Mouse (Mus musculus) liver, embryonic 11.5 days (tissue): ENCODE measurements around the gene Miga1. TPM values are rescaled to one million over a fixed set of nuclear protein-coding genes. Genes with fewer than 3 reads are reported as not detected.

Experiments
- ATAC-seq: fragments of 200-750 bp; cut with Nextera tagmentation; replicated peaks from 2 replicates; pipeline ENCODE4 v1.8.0; 2017; ENCODE audit warnings: moderate number of reproducible peaks, mild to moderate bottlenecking, moderate TSS enrichment, moderate library complexity; ENCODE audit not compliant: low FRiP score
- DNase-seq: peaks from one replicate; pipeline ENCODE4 v3.0.0-alpha.2; 2017; ENCODE audit warnings: low spot score
- H3K27ac ChIP-seq: fragments of 300-500 bp; sonication (generic); 2 replicates; pipeline ENCODE4 v1.5.1; 2014; ENCODE audit warnings: mild to moderate bottlenecking, low read depth, low read length, control low read depth
- H3K27me3 ChIP-seq: fragments of 300-500 bp; sonication (generic); replicated peaks from 2 replicates; pipeline ENCODE4 v1.6.1; 2014; ENCODE audit warnings: low read length, mixed read lengths; ENCODE audit not compliant: control insufficient read depth, insufficient read depth
- H3K36me3 ChIP-seq: fragments of 300-500 bp; sonication (generic); 2 replicates; pipeline ENCODE4 v1.6.1; 2014; ENCODE audit warnings: mild to moderate bottlenecking, low read length, moderate library complexity, mixed read lengths; ENCODE audit not compliant: control insufficient read depth, insufficient read depth
- H3K4me1 ChIP-seq: fragments of 300-500 bp; sonication (generic); replicated peaks from 2 replicates; pipeline ENCODE4 v1.6.1; 2014; ENCODE audit warnings: low read length, mixed read lengths; ENCODE audit not compliant: control insufficient read depth, insufficient read depth
- H3K4me2 ChIP-seq: fragments of 300-500 bp; sonication (generic); 2 replicates; pipeline ENCODE4 v1.6.1; 2014; ENCODE audit warnings: mild to moderate bottlenecking, control low read depth, moderate library complexity
- H3K4me3 ChIP-seq: fragments of 300-500 bp; sonication (generic); 2 replicates; pipeline ENCODE4 v1.5.1; 2014; ENCODE audit warnings: low read depth, low read length, control low read depth
- H3K9ac ChIP-seq: fragments of 300-500 bp; sonication (generic); 2 replicates; pipeline ENCODE4 v1.6.1; 2014; ENCODE audit warnings: low read depth, low read length, control low read depth
- H3K9me3 ChIP-seq: fragments of 300-500 bp; sonication (generic); 2 replicates; pipeline ENCODE4 v1.6.1; 2016; ENCODE audit warnings: low read length, inconsistent platforms, mixed read lengths; ENCODE audit not compliant: control insufficient read depth
- WGBS: fragments of 180-500 bp; shearing (Covaris S2); extraction: QIAGEN DNeasy Blood & Tissue Kit; methylation state at CpG from one replicate; pipeline ENCODE4 v1.1.7; 2014; 5-methylcytosine and 5-hydroxymethylcytosine counted together
- polyA plus RNA-seq: library from polyadenylated mRNA; unstranded; fragments of >200 nt; fragmentation: Nextera tagmentation; extraction: Ambion mirVana; gene quantifications from 2 replicates; pipeline ENCODE4 v1.2.1, GENCODE M21; 2014

The Miga1 gene
- polyA plus RNA-seq: 12.4 and 12.7 TPM in 2 replicates

GRCm38 (mm10) chr3:152339862-152340557, at the start of gene Miga1:
TSS of gene Miga1 (minus strand) at chr3:152340407.
- peak within 1 kb of the TSS; percentile 89 for H3K4me3 ChIP-seq
- peak within 1 kb of the TSS; percentile 83 for H3K9ac ChIP-seq
- H3K4me2 ChIP-seq: peak within 1 kb of the TSS; percentile 79
- ATAC-seq: peak; percentile 85
- peaks cover 8% of the 10 kb centered on the region for H3K36me3 ChIP-seq
- 2% methylated on average over 54 of the region's 54 CpGs for WGBS
- H3K27ac ChIP-seq: peak within 1 kb of the TSS; percentile 43; the same call in 1 of the 2 replicates
- H3K4me1 ChIP-seq: no peaks in the 10 kb centered on the region; the same call in 1 of the 2 replicates
- no peaks in the 10 kb centered on the region for H3K27me3 ChIP-seq
- H3K9me3 ChIP-seq: no peaks in the 10 kb centered on the region
- peak; percentile 85 for DNase-seq

GRCm38 (mm10) chr3:152384106-152384505, 43.9 kb upstream of the Miga1 start:
- Histone ChIP-seq H3K4me3 (no peak overlapping the region), H3K4me2 (no peak overlapping the region), H3K9ac (no peak overlapping the region), H3K27ac (no peak overlapping the region), H3K9me3 (no peaks in the 10 kb centered on the region), H3K27me3 (no peaks in the 10 kb centered on the region), H3K36me3 (peaks cover 5% of the 10 kb centered on the region; the same call in 1 of the 2 replicates), H3K4me1 (no peaks in the 10 kb centered on the region)
- 65% methylated on average over 11 of the region's 11 CpGs for WGBS
- no peak for ATAC-seq
- DNase-seq: no peak

GRCm38 (mm10) chr3:152376063-152376462, 35.9 kb upstream of the Miga1 start:
- ATAC-seq (no peak), DNase-seq (no peak)
- H3K4me3 ChIP-seq: no peak overlapping the region
- no peak overlapping the region for H3K9ac ChIP-seq
- no peak overlapping the region for H3K27ac ChIP-seq
- H3K4me2 ChIP-seq: no peak overlapping the region
- H3K36me3 ChIP-seq: peaks cover 33% of the 10 kb centered on the region; the same call in 1 of the 2 replicates
- H3K27me3 ChIP-seq: no peaks in the 10 kb centered on the region
- WGBS: 89% methylated on average over 4 of the region's 4 CpGs
- no peaks in the 10 kb centered on the region for H3K4me1 ChIP-seq
- H3K9me3 ChIP-seq: no peaks in the 10 kb centered on the region

GRCm38 (mm10) chr3:152364181-152364580, 24.0 kb upstream of the Miga1 start:
- no peak for DNase-seq
- no peak overlapping the region for H3K4me3 ChIP-seq
- no peaks in the 10 kb centered on the region for H3K9me3 ChIP-seq
- no peaks in the 10 kb centered on the region for H3K4me1 ChIP-seq
- peaks cover 37% of the 10 kb centered on the region; the same call in 1 of the 2 replicates for H3K36me3 ChIP-seq
- no peak overlapping the region for H3K4me2 ChIP-seq
- no peak overlapping the region for H3K9ac ChIP-seq
- H3K27me3 ChIP-seq: no peaks in the 10 kb centered on the region
- 86% methylated on average over 2 of the region's 2 CpGs for WGBS
- ATAC-seq: no peak
- H3K27ac ChIP-seq: no peak overlapping the region

- no peak for ATAC-seq
- H3K4me2 ChIP-seq: no peak overlapping the region
- no peaks in the 10 kb centered on the region for H3K27me3 ChIP-seq
- no peak overlapping the region for H3K4me3 ChIP-seq
- DNase-seq: no peak
- no peak overlapping the region for H3K27ac ChIP-seq
- peaks cover 9% of the 10 kb centered on the region for H3K4me1 ChIP-seq
- H3K9ac ChIP-seq: no peak overlapping the region
- H3K36me3 ChIP-seq: peaks cover 36% of the 10 kb centered on the region; the same call in 1 of the 2 replicates
- WGBS: 84% methylated on average over 7 of the region's 7 CpGs
- no peaks in the 10 kb centered on the region for H3K9me3 ChIP-seq
Measured at GRCm38 (mm10) chr3:152359151-152359550, 18.9 kb upstream of the Miga1 start.

GRCm38 (mm10) chr3:152356751-152357150, 16.5 kb upstream of the Miga1 start:
- 91% methylated on average over 9 of the region's 9 CpGs for WGBS

GRCm38 (mm10) chr3:152355361-152355760, 15.2 kb upstream of the Miga1 start:
- Histone ChIP-seq H3K4me1 (peaks cover 20% of the 10 kb centered on the region), H3K4me2 (peak overlapping the region; percentile 31; the same call in 1 of the 2 replicates), H3K36me3 (peaks cover 15% of the 10 kb centered on the region; the same call in 1 of the 2 replicates), H3K27me3 (no peaks in the 10 kb centered on the region), H3K4me3 (no peak overlapping the region), H3K9me3 (no peaks in the 10 kb centered on the region), H3K27ac (peak overlapping the region; percentile 72; the same call in 1 of the 2 replicates), H3K9ac (0 out of 2 replicates have a peak overlapping the region, but pooled peaks have one; percentile 12)
- 32% methylated on average over 5 of the region's 5 CpGs for WGBS
- DNase-seq (no peak), ATAC-seq (peak; percentile 89)

More at GRCm38 (mm10) chr3:152356751-152357150, 16.5 kb upstream of the Miga1 start:
- Histone ChIP-seq H3K36me3 (peaks cover 24% of the 10 kb centered on the region; the same call in 1 of the 2 replicates), H3K27ac (no peak overlapping the region), H3K9me3 (no peaks in the 10 kb centered on the region), H3K4me1 (peaks cover 17% of the 10 kb centered on the region), H3K9ac (no peak overlapping the region), H3K4me3 (no peak overlapping the region), H3K27me3 (no peaks in the 10 kb centered on the region), H3K4me2 (no peak overlapping the region)
- ATAC-seq (no peak), DNase-seq (no peak)

- no peak for ATAC-seq
- peaks cover 26% of the 10 kb centered on the region for H3K4me1 ChIP-seq
- H3K27me3 ChIP-seq: no peaks in the 10 kb centered on the region
Measured at GRCm38 (mm10) chr3:152353434-152354177, 13.4 kb upstream of the Miga1 start.

More at GRCm38 (mm10) chr3:152353434-152354177, 13.4 kb upstream of the Miga1 start:
- H3K9me3 ChIP-seq: no peaks in the 10 kb centered on the region
- H3K27ac ChIP-seq: no peak overlapping the region
- DNase-seq: no peak
- H3K4me2 ChIP-seq: no peak overlapping the region
- no peak overlapping the region for H3K4me3 ChIP-seq
- WGBS: 91% methylated on average over 10 of the region's 10 CpGs
- H3K9ac ChIP-seq: no peak overlapping the region
- peaks cover 9% of the 10 kb centered on the region; the same call in 1 of the 2 replicates for H3K36me3 ChIP-seq
